Mouse (Mus musculus) cortical plate, adult 2 months (tissue): ENCODE measurements around the gene Foxj3.

Source experiments
- CTCF ChIP-seq: fragments of 200-500 bp; IDR thresholded peaks from 2 replicates; pipeline ENCODE4 v1.5.1; 2011; ENCODE audit warnings: mild to moderate bottlenecking, control low read depth, low read length; ENCODE audit not compliant: insufficient read depth; ENCODE audit errors: extremely low read depth
- POLR2A ChIP-seq: fragments of 200-500 bp; IDR thresholded peaks from 2 replicates; pipeline ENCODE4 v1.6.1; 2011; ENCODE audit warnings: mild to moderate bottlenecking, low read length, control low read depth; ENCODE audit not compliant: insufficient read depth; ENCODE audit errors: extremely low read depth

DNA sequence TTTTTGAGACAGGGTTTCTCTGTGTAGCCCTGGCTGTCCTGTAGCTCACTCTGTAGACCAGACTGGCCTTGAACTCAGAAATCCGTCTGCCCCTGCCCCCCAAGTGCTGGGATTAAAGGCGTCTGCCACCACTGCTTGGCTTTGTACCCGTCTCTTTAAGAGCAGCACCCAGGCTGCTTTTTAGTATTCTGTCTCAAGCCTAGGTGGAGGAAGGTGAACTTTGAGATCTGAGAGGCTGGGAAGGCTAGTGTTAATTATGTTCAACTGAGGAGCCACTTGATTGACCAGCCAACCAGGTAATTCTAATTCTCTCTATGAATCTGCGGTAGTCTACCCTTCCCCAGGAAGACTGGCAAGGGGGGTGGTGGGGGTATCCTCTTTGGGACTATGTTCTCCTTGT lies 632 bp downstream of the Foxj3 start:
- TF ChIP-seq CTCF (no peak), POLR2A (no peak)
